Mouse (Mus musculus): ENCODE results near the gene 1700030J22Rik. TPM values are rescaled to one million over a fixed set of nuclear protein-coding genes. Genes with fewer than 3 reads are reported as not detected.
A peak's percentile ranks its signal among the peaks of the same experiment; 100 is the strongest.

1700030J22Rik gene
- polyA plus RNA-seq, 1 experiment = 6.0 TPM

GRCm38 (mm10) chr8:116928588-116928987 lies 50.2 kb downstream of the 1700030J22Rik start:
- TF ChIP-seq CTCF (IDR thresholded peaks at IDR 0.05; ENCODE audit: borderline replicate concordance, extremely low read depth, insufficient read depth, insufficient read length) = peak; percentile 8; the same call in 1 of the 2 replicates
- no peak for TF ChIP-seq POLR2A (IDR thresholded peaks at IDR 0.05; ENCODE audit: borderline replicate concordance, extremely low read depth, insufficient read depth, insufficient read length, poor library complexity, severe bottlenecking)
- no peak for DNase-seq (ENCODE audit: low read depth)

DNA sequence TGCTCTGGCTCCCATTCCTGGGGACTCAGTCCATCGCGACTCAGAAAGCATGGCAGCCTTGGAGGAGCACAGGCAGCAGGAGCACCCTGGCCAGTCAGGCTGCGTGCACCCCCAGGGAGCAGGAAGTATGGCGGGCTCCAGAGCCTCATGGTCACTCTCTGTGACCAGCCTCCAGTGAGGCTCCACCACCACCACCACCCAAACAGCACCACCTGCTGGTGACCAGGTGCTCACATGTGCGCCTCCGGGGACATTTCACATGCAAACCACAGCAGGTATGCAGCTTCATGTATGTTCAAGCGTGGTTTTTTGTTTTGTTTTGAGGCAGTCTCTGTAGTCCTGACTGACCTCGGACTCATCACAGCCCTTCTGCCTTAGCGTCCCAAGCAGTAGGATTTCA lies 50.9 kb downstream of the 1700030J22Rik start:
- TF ChIP-seq CTCF (IDR thresholded peaks at IDR 0.05; ENCODE audit: borderline replicate concordance, extremely low read depth, insufficient read depth, insufficient read length) (peak; percentile 53; the same call in 1 of the 2 replicates), POLR2A (IDR thresholded peaks at IDR 0.05; ENCODE audit: borderline replicate concordance, extremely low read depth, insufficient read depth, insufficient read length, poor library complexity, severe bottlenecking) (no peak)
- DNase-seq (ENCODE audit: low read depth) = no peak

DNA sequence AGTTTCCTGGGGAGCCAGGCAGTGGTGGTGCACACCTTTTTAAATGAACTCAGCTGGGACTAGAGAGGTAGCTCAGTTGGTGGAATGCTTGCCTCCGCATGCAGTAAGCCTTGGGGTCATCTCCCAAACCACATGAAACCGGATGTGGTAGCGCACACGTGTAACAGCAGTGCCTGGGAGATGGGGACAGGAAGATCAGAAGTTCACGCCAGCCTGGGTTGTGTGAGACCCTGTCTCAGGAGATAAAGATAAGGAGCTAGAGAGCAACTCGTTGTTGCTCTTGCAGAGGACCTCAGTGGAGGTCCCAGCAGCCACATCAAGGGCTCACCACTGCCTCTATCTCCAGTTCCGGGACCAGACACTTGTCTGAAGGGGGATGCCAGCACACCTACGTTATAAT lies 55.2 kb downstream of the 1700030J22Rik start:
- DNase-seq (ENCODE audit: low read depth) = no peak
- TF ChIP-seq CTCF (IDR thresholded peaks at IDR 0.05; ENCODE audit: borderline replicate concordance, extremely low read depth, insufficient read depth, insufficient read length) = no peak
- TF ChIP-seq POLR2A (IDR thresholded peaks at IDR 0.05; ENCODE audit: borderline replicate concordance, extremely low read depth, insufficient read depth, insufficient read length, poor library complexity, severe bottlenecking) = no peak

GRCm38 (mm10) chr8:116922060-116922757 lies 56.5 kb downstream of the 1700030J22Rik start:
- DNase-seq (ENCODE audit: low read depth) = no peak
- no peak for TF ChIP-seq POLR2A (IDR thresholded peaks at IDR 0.05; ENCODE audit: borderline replicate concordance, extremely low read depth, insufficient read depth, insufficient read length, poor library complexity, severe bottlenecking)
- TF ChIP-seq CTCF (IDR thresholded peaks at IDR 0.05; ENCODE audit: borderline replicate concordance, extremely low read depth, insufficient read depth, insufficient read length) = no peak

- TF ChIP-seq POLR2A (IDR thresholded peaks at IDR 0.05; ENCODE audit: borderline replicate concordance, extremely low read depth, insufficient read depth, insufficient read length, poor library complexity, severe bottlenecking) (peak; percentile 50; the same call in 1 of the 2 replicates), CTCF (IDR thresholded peaks at IDR 0.05; ENCODE audit: borderline replicate concordance, extremely low read depth, insufficient read depth, insufficient read length) (no peak)
Measured at GRCm38 (mm10) chr8:116921337-116922059, 57.3 kb downstream of the 1700030J22Rik start, which contains the start of the genes Cmc2 and Cenpn. Gene Cmc2, minus strand, starts transcription at chr8:116921455. Gene Cenpn, plus strand, starts transcription at chr8:116921730.

GRCm38 (mm10) chr8:116921005-116921336 lies 57.8 kb downstream of the 1700030J22Rik start:
- TF ChIP-seq POLR2A (IDR thresholded peaks at IDR 0.05; ENCODE audit: borderline replicate concordance, extremely low read depth, insufficient read depth, insufficient read length, poor library complexity, severe bottlenecking) (no peak), CTCF (IDR thresholded peaks at IDR 0.05; ENCODE audit: borderline replicate concordance, extremely low read depth, insufficient read depth, insufficient read length) (no peak)
- DNase-seq (ENCODE audit: low read depth) = no peak

More at GRCm38 (mm10) chr8:116921337-116922059, 57.3 kb downstream of the 1700030J22Rik start, which contains the start of the genes Cmc2 and Cenpn:
- peak; percentile 99 for DNase-seq (ENCODE audit: low read depth)

Other genes with a start within 250 kb of the 1700030J22Rik start
- gene Cdyl2, start 246.0 kb downstream of the 1700030J22Rik start, polyA plus RNA-seq (2012; rRNA removed) = 1.8 and 3.2 TPM in 2 replicates
- gene Cmc2, start 57.5 kb downstream of the 1700030J22Rik start, polyA plus RNA-seq (2012; rRNA removed) = 13.2 and 13.5 TPM in 2 replicates
- gene Cenpn, start 57.2 kb downstream of the 1700030J22Rik start, polyA plus RNA-seq (2012; rRNA removed) = 12.0 and 20.0 TPM in 2 replicates
- gene Atmin, start 35.6 kb downstream of the 1700030J22Rik start, polyA plus RNA-seq (2012; rRNA removed) = 24.3 and 32.6 TPM in 2 replicates
- 52.1 and 56.8 TPM in 2 replicates for gene Gcsh, start 14.6 kb upstream of the 1700030J22Rik start, polyA plus RNA-seq (2012; rRNA removed)
- gene Pkd1l2, start 103.5 kb upstream of the 1700030J22Rik start, polyA plus RNA-seq (2012; rRNA removed) = 0.01 TPM in 2 replicates
- 0.11 and 0.12 TPM in 2 replicates for gene Bco1, start 116.9 kb upstream of the 1700030J22Rik start, polyA plus RNA-seq (2012; rRNA removed)
- 8.0 and 10.5 TPM in 2 replicates for gene Gan, start 179.2 kb upstream of the 1700030J22Rik start, polyA plus RNA-seq (2012; rRNA removed)

Measured in brain, embryonic 14.5 days (tissue).